Mouse (Mus musculus) layer of hippocampus, adult 18-20 months (tissue): Measurements from ENCODE around the gene Olfr1394. TPM values are rescaled to one million over a fixed set of nuclear protein-coding genes. Genes with fewer than 3 reads are reported as not detected.
"Not testable (repeated sequence)": the region's sequence is repeated elsewhere in the genome, so short reads cannot be mapped to it uniquely, and the experiment has no call there.

ENCODE experiments used
- DNase-seq, 2 experiments: peaks; one replicate each; pipeline ENCODE4 v3.0.0; 2022; ENCODE audit warnings: low spot score in 2 of 2
- long read RNA-seq: library from polyadenylated mRNA; stranded (forward); transcript quantifications from one replicate; pipeline ENCODE4 v2.0.0, GENCODE M21; 2021
- total RNA-seq, 2 experiments: library from RNA; stranded (reverse); gene quantifications; 2 replicates each; pipeline ENCODE4 v1.2.3; 2021

Gene Olfr1394
- not detected for total RNA-seq
- long read RNA-seq, result 0 reads

DNA sequence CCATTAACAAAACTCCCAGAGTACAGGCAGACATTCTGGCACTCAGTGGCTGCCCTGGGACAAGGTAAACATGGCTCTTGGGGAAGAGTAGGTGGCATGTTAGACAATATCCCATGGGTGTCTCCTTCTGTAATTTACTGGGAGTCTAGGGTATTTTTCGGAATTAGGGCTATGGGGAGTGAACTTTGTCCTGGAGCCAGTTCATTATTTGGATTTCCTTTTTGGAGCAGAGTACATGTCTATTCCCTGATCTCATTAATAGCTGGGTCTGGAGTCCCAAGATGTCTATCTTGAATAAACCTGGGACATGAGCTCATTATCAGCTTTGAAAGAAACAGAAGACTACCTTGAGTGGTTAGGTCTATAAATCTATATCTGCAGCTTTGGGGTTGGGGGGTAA is at the start of gene Olfr1394:
TSS of gene Olfr1394 (plus strand) at position 301 of the 400 bp plus-strand sequence.
- DNase-seq, result no peak

DNA sequence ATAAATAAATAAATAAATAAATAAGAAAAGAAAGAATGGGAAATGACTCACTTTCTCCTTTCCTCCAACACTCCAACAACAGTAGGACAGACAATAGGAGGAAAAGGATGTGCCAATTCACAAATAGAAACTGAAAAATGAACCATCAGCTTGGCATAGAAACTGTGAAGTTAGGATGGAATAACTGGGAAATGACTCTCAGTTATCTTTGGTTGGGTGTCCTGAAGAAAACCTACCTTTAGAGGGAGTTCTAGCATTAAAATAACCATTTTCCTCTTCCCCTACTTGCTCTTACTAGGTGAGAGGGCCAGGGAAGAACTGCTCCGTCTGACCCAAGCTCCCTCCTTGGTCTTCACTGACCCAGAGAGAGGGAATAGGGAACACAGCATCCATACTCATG is 48.4 kb upstream of the Olfr1394 start:
- DNase-seq, result no peak

GRCm38 (mm10) chr11:49107650-49108537 is 46.3 kb upstream of the Olfr1394 start:
- no peak for DNase-seq

DNA sequence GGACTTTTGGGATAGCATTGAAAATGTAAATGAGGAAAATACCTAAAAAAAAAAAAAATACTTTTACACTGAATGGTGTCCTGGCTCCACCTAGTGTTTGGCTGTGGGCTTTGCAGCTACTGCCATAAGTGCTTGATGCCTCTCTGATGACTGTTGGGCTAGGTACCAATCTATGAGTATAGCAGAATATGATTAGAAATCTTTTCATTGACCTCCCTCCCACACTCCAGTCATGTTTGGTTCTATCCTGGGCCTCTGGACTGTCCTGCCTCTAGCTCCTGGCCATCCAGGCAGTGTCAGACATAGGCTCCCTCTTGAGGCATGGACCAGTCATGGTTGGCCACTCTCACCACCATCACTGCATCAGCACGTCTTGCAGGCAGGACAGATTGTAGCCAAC is 45.3 kb upstream of the Olfr1394 start:
- DNase-seq, result peak in 1 of 2 experiments; percentile 39

DNA sequence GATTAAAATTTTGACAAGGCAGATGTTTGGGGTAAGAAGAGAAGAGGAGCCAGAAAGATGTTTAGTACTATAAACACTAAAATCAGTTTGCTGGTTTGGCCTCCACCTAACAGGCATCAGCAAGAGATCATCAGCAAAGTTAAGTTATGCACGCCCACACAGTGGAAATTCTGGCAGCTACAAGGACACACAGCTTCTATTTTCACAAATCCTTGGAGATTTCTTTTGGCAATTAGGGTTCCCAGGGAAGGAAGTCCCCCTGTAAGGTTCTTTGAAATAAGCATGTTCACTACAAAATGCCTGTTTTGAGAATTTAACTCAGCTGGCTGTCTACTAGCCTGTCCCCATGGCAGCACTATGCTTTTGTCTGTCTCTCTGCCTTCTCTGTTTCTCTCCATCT is 43.2 kb upstream of the Olfr1394 start:
- no peak for DNase-seq

- DNase-seq, result peak in 1 of 2 experiments; percentile 38
Observed at GRCm38 (mm10) chr11:49112624-49113219, 41.5 kb upstream of the Olfr1394 start.

GRCm38 (mm10) chr11:49114158-49114557 is 40.0 kb upstream of the Olfr1394 start:
- DNase-seq, result no peak

- no peak for DNase-seq
Observed at GRCm38 (mm10) chr11:49114774-49115173, 39.4 kb upstream of the Olfr1394 start, which contains the start of gene Olfr1396. Gene Olfr1396 (minus strand): TSS chr11:49114874.

DNA sequence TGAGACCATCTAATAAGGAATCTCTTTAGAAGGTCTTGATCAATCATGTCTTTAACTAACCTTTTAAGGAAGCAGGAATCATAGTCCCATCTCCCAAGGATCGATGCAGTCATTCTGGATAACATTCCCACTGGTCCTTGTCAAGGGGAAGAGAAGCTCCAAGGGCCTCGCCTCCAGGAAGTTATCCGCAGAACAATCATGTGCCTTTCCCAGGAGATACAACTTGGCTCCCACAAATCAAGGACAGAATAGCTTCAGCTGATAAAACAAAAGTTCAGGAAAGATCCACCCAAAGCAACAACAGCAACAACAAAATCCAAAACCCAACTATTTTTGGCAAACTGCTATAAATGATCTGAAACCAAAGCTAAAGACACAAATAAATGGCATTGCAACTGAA is 34.5 kb upstream of the Olfr1394 start:
- no peak for DNase-seq

- DNase-seq, result no peak
Observed at GRCm38 (mm10) chr11:49124169-49124568, 30.0 kb upstream of the Olfr1394 start.

- no peak for DNase-seq
Observed at GRCm38 (mm10) chr11:49141974-49142373, 12.2 kb upstream of the Olfr1394 start, which contains the start of gene Olfr1395. Gene Olfr1395 (plus strand): TSS chr11:49142274.

GRCm38 (mm10) chr11:49156821-49157814 is 2.9 kb downstream of the Olfr1394 start:
- DNase-seq, result no peak

DNA sequence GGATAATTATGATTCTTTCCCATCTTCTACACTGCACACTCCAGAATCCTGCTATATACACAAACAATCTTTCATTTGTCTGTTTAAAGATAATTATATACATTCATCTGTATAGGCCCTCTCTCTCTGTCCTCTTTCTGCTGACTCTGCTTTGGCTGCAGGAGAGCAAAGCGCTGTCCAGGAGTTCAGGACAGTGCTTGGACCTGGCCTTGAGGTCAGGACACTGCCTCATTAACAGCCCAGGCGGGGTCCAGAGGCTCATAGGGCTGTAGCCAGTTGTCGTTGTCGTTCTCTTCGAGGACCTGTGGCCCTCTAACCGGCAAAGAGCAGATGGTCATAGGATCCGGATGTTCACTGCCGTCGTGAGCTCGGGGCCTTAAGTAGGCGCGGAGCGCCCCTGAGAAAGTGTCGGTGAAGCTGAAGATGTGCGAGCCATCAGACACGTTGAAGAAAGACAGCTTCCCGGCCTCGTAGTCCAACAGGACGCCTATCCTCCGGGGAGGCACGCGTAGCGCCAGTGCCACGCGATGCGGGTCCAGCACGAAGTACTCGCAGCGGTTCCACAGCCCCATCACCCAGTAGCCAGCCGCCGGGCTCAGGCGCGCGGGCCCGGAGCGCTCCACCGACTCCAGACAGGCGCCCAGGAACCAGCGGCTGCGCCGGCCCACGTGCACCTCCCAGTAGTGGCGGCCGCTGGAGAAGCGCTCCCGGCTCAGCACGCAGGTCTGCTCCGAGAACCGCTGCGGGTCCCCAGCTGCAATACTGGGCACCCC is 14.8 kb downstream of the Olfr1394 start:
- DNase-seq, result peak in 1 of 2 experiments; percentile 2

DNA sequence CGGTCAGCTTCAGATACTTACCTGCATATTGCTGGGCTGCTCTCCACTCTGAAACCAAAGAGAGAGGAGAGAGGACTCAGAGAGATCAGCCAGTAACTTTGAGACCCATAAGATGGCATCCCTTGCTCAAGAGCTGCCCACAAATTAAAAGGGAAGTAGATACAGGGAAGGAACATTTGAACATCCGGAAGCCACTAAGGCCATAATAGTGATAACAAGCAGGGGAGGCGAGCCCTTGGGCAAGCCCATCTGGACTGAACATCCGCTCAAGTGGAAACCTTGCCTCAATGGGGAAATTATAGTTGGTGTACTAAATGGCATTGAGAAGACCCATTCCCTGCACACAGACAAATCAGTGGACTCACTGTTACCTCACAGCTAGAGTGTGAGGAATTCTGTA is 16.4 kb downstream of the Olfr1394 start:
- DNase-seq, result no peak

DNA sequence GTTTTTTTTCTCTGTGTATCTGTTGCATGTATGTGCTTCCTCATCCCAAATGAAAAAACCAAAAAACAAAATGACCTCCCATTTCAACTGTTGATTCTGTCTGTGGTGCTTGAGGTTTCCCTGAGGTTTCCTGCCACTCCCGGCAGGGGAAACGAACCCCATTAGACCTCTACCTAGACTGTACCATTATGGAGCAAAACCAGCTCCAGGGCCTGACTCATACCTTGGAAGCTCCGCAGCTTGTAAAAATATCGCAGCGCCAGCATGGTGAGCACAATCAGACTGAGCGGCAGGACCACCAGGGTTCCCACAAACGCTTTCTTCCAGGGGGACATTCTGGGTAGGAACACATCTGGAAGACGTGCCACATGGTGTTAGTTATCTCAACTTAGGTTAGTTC is 21.2 kb downstream of the Olfr1394 start:
- DNase-seq, result no peak

GRCm38 (mm10) chr11:49176047-49176779 is 22.0 kb downstream of the Olfr1394 start:
- DNase-seq, result not testable (repeated sequence)

- no peak for DNase-seq
Observed at GRCm38 (mm10) chr11:49183172-49183571, 29.0 kb downstream of the Olfr1394 start.

DNA sequence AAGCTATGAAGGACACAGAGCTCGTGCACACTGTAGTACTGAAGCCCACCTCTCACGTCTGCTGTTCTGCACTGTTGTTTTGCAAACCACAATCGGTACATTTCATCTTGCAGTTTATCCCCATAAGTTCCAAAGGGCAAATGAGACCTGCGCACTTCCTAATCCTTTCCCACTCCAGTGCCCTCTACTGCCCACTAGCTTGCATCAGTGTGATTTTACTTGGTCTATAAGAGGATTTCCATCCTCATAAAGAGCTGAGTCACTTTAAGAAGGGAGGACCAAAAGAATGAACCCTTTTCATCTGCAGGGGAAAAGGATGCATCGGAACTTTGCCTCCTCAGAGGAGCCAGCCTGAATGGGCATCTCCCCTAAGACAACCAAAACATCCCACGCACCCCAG is 32.3 kb downstream of the Olfr1394 start:
- DNase-seq, result no peak

DNA sequence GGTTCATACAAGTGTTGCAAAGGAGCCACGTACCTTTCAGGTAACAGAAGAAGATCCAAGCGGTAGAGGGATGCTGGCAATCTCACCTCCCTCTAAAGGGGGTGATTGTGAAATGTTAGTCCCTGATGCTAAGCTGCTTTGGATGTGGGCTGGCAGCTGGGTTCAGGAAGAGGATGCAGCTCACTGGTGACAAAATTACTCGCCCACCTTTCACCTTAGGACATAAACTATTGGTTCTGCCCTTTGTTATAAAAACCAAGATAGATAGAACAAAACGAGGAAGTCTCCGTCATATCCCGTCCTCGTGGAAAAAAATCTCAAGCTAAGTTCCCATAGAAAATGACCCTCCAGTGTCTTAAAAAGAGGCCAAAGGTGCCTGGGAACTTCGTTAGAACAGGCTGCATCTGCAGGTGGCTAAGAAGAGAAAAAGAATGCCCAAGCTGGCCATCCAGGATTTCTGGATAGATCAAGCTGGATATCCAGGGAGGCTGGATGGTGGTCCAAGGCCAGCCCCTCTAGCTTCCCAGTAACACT is 32.8 kb downstream of the Olfr1394 start, which contains the start of gene Btnl9:
TSS of gene Btnl9 (minus strand) at position 205 of the 534 bp plus-strand sequence.
- no peak for DNase-seq
